Mouse (Mus musculus): ENCODE data around the gene Hist3h2ba. TPM values are rescaled to one million over a fixed set of nuclear protein-coding genes. Genes with fewer than 3 reads are reported as not detected.

The Hist3h2ba gene
- total and polyA plus RNA-seq, 3 experiments, result not detected

DNA sequence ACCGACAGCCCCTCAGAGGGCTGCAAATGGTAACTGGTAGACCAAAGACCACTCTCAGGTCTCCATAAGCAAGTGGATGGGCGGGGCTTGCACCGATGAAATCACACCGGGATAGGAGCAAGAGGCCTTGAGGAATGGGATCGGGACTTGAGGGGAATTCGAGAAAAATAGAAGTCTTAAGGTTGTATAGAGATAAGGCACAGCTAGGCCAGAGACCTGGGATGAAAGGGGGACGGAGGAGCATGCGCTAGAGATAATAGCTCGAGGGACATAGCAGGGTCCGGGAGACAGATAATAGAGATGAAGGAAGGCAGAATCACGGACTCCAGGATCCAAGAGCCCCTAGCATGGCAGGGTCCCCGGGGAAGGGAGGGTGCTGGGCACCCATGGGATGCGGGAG, 10.8 kb upstream of the Hist3h2ba start:
- Histone ChIP-seq H3K4me3 (replicated peaks in 1 of 3; ENCODE audit: low read depth in 2 of 3, low read length in 2 of 3, poor library complexity in 1 of 3) (peak overlapping the region; percentile 85 to 96 (median 89)), H3K9me3 (replicated peaks; ENCODE audit: low read length) (peaks cover 6% of the 10 kb centered on the region), H3K27me3 (replicated peaks) (peaks cover 12% of the 10 kb centered on the region), H3K27ac (ENCODE audit: insufficient read depth, low read depth) (no peak overlapping the region), H3K4me1 (ENCODE audit: control insufficient read depth in 1 of 2, insufficient read depth in 2 of 2) (peaks cover 11 to 30% of the 10 kb centered on the region in 2 experiments), H3K36me3 (replicated peaks in 1 of 2; ENCODE audit: control insufficient read depth in 1 of 2, insufficient read depth in 1 of 2, low read length in 1 of 2) (peaks cover 32 to 41% of the 10 kb centered on the region in 2 experiments), H3K4me2 (ENCODE audit: insufficient read depth, low read depth, poor library complexity, severe bottlenecking) (peak overlapping the region; percentile 61), H3K9ac (ENCODE audit: insufficient read depth, low read depth) (peak overlapping the region; percentile 90), H3K79me2 (replicated peaks; ENCODE audit: control insufficient read depth, extremely low read depth, insufficient read depth, poor library complexity, severe bottlenecking) (peaks cover 9% of the 10 kb centered on the region)
- 0 out of 2 replicates have a peak, but pooled peaks have one; percentile 30 for TF ChIP-seq TCF12 (IDR thresholded peaks at IDR 0.05; ENCODE audit: low read depth, low read length)
- no peak for TF ChIP-seq CHD1 (IDR thresholded peaks at IDR 0.05; ENCODE audit: low read depth, low read length)
- TF ChIP-seq POLR2AphosphoS2 (IDR thresholded peaks at IDR 0.05; ENCODE audit: low read depth, low read length), result no peak
- no peak for TF ChIP-seq ELF1 (IDR thresholded peaks at IDR 0.05; ENCODE audit: low read depth, low read length)
- no peak for TF ChIP-seq NELFE (IDR thresholded peaks at IDR 0.05; ENCODE audit: low read depth, low read length)
- TF ChIP-seq ZKSCAN1 (IDR thresholded peaks at IDR 0.05; ENCODE audit: borderline replicate concordance, low read depth, low read length), result no peak
- TF ChIP-seq RCOR1 (conservative IDR thresholded peaks at IDR 0.05; ENCODE audit: low read depth, low read length), result no peak
- TF ChIP-seq NRF1 (IDR thresholded peaks at IDR 0.05; ENCODE audit: low read depth, low read length), result peak; percentile 61
- no peak for TF ChIP-seq ZNF384 (IDR thresholded peaks at IDR 0.05; ENCODE audit: low read depth, low read length)
- no peak for TF ChIP-seq CHD2 (IDR thresholded peaks at IDR 0.05; ENCODE audit: low read length)
- TF ChIP-seq BHLHE40 (IDR thresholded peaks at IDR 0.05; ENCODE audit: low read depth, low read length), result no peak
- TF ChIP-seq POLR2A (IDR thresholded peaks at IDR 0.05; ENCODE audit: low read depth, low read length), result no peak
- in situ Hi-C loops (cut with MboI; ENCODE audit: low pct_ligation_motif_present, low pct_unique_long_range_greater_than_20kb, low sequenced_read_pairs) (no loop called here), dilution Hi-C loops (cut with MboI; ENCODE audit: extremely low pct_ligation_motif_present, extremely low pct_unique_long_range_greater_than_20kb, low sequenced_read_pairs) (no loop called here)
- DNase-seq (ENCODE audit: extremely low read depth), result no peak

DNA sequence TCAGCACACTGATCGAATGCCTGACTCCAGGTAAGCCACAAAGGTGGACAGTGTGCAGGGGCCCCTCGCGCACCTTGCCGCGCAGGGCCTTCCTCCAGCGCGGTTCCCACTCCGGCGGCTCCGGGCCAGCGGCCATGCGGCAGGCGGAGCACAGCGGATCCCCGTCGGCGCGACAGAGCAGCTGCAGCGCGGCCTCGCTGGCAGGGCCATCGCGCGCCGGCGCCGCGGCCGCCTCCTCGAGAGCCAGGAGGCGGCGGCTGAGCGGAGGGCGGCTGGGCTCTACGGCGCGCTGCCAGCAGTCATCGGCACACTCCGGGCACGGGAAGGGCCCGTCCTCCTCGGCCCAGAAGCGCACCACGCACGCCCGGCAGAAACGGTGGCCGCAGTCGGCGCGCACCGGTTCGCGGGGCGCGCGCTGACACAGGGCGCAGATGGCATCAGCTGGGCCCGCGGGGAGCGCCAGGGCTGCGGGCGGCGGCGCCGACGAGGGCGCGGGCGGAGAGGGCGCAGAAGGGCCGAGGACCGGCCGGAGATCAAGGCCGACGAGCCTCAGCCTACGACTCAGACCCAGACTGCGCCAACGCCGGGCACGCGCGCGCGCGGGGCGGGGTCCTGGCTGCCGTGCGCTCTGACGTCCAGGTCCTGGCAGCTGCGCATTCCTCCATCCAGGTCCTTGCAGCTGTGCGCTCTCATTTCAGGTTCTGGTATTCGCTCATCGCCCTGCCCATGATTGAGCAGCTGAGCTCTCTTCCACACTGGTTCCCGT, 10.2 kb upstream of the Hist3h2ba start, which contains the start of gene Rnf187:
Gene Rnf187 (minus strand): TSS at position 595 of the 766 bp plus-strand sequence.
- peaks cover 11 to 30% of the 10 kb centered on the region in 2 experiments for H3K4me1 ChIP-seq (ENCODE audit: control insufficient read depth in 1 of 2, insufficient read depth in 2 of 2)
- dilution Hi-C loops (cut with MboI; ENCODE audit: extremely low pct_ligation_motif_present, extremely low pct_unique_long_range_greater_than_20kb, low sequenced_read_pairs), result no loop called here
- H3K9me3 ChIP-seq (replicated peaks; ENCODE audit: low read length), result peaks cover 6% of the 10 kb centered on the region
- H3K36me3 ChIP-seq (replicated peaks in 1 of 2; ENCODE audit: control insufficient read depth in 1 of 2, insufficient read depth in 1 of 2, low read length in 1 of 2), result peaks cover 26 to 35% of the 10 kb centered on the region in 2 experiments
- peaks cover 17% of the 10 kb centered on the region for H3K27me3 ChIP-seq (replicated peaks)
- peak; percentile 93 for DNase-seq (ENCODE audit: extremely low read depth)
- peak within 1 kb of the TSS; percentile 90 for H3K9ac ChIP-seq (ENCODE audit: insufficient read depth, low read depth)
- H3K27ac ChIP-seq (ENCODE audit: insufficient read depth, low read depth), result peak within 1 kb of the TSS; percentile 29
- in situ Hi-C loops (cut with MboI; ENCODE audit: low pct_ligation_motif_present, low pct_unique_long_range_greater_than_20kb, low sequenced_read_pairs), result no loop called here
- H3K79me2 ChIP-seq (replicated peaks; ENCODE audit: control insufficient read depth, extremely low read depth, insufficient read depth, poor library complexity, severe bottlenecking), result peaks cover 9% of the 10 kb centered on the region
- H3K4me2 ChIP-seq (ENCODE audit: insufficient read depth, low read depth, poor library complexity, severe bottlenecking), result peak within 1 kb of the TSS; percentile 61
- H3K4me3 ChIP-seq (replicated peaks in 1 of 3; ENCODE audit: low read depth in 2 of 3, low read length in 2 of 3, poor library complexity in 1 of 3), result peak within 1 kb of the TSS; percentile 85 to 96 (median 89)
- no peak for TF ChIP-seq SMC3 (IDR thresholded peaks at IDR 0.05; ENCODE audit: low read depth, low read length)
- TF ChIP-seq MYC (IDR thresholded peaks at IDR 0.05; ENCODE audit: low read depth, low read length), result no peak
- peak; percentile 91 for TF ChIP-seq TCF12 (IDR thresholded peaks at IDR 0.05; ENCODE audit: low read depth, low read length)
- peak; percentile 34; the same call in 1 of the 2 replicates for TF ChIP-seq UBTF (IDR thresholded peaks at IDR 0.05; ENCODE audit: low read depth, low read length)
- peak; percentile 84 for TF ChIP-seq MXI1 (IDR thresholded peaks at IDR 0.05; ENCODE audit: low read depth, low read length)
- no peak for TF ChIP-seq MAFK (IDR thresholded peaks at IDR 0.05; ENCODE audit: insufficient replicate concordance, low read length)
- no peak for TF ChIP-seq USF1 (IDR thresholded peaks at IDR 0.05; ENCODE audit: low read depth, low read length)
- no peak for TF ChIP-seq CHD1 (IDR thresholded peaks at IDR 0.05; ENCODE audit: low read depth, low read length)
- TF ChIP-seq JUND (conservative IDR thresholded peaks at IDR 0.05; ENCODE audit: low read depth, low read length), result no peak
- TF ChIP-seq POLR2AphosphoS2 (IDR thresholded peaks at IDR 0.05; ENCODE audit: low read depth, low read length), result no peak
- TF ChIP-seq BHLHE40 (IDR thresholded peaks at IDR 0.05; ENCODE audit: low read depth, low read length), result peak; percentile 60
- no peak for TF ChIP-seq E2F4 (IDR thresholded peaks at IDR 0.05; ENCODE audit: insufficient replicate concordance, low read depth, low read length)
- no peak for TF ChIP-seq CTCF (conservative IDR thresholded peaks at IDR 0.05 in 1 of 2, IDR thresholded peaks at IDR 0.05 in 1 of 2; ENCODE audit: low read depth in 2 of 2, low read length in 2 of 2)
- peak; percentile 92 for TF ChIP-seq NELFE (IDR thresholded peaks at IDR 0.05; ENCODE audit: low read depth, low read length)
- peak; percentile 48 for TF ChIP-seq IRF4 (IDR thresholded peaks at IDR 0.05; ENCODE audit: low read depth, low read length)
- TF ChIP-seq NRF1 (IDR thresholded peaks at IDR 0.05; ENCODE audit: low read depth, low read length), result peak; percentile 81
- no peak for TF ChIP-seq ETS1 (conservative IDR thresholded peaks at IDR 0.05; ENCODE audit: low read depth, low read length)
- peak; percentile 49; the same call in 1 of the 2 replicates for TF ChIP-seq MEF2A (IDR thresholded peaks at IDR 0.05; ENCODE audit: borderline replicate concordance, low read depth, low read length)
- TF ChIP-seq CHD2 (IDR thresholded peaks at IDR 0.05; ENCODE audit: low read length), result no peak
- no peak for TF ChIP-seq PAX5 (IDR thresholded peaks at IDR 0.05; ENCODE audit: low read length)
- no peak for TF ChIP-seq ZKSCAN1 (IDR thresholded peaks at IDR 0.05; ENCODE audit: borderline replicate concordance, low read depth, low read length)
- peak; percentile 75 for TF ChIP-seq SIN3A (IDR thresholded peaks at IDR 0.05; ENCODE audit: low read length)
- TF ChIP-seq ELF1 (IDR thresholded peaks at IDR 0.05; ENCODE audit: low read depth, low read length), result 0 out of 2 replicates have a peak, but pooled peaks have one; percentile 40
- TF ChIP-seq HCFC1 (IDR thresholded peaks at IDR 0.05; ENCODE audit: low read depth, low read length), result peak; percentile 77
- TF ChIP-seq RAD21 (IDR thresholded peaks at IDR 0.05; ENCODE audit: low read depth, low read length), result no peak
- no peak for TF ChIP-seq EP300 (IDR thresholded peaks at IDR 0.05; ENCODE audit: low read length)
- peak; percentile 82 for TF ChIP-seq TBP (conservative IDR thresholded peaks at IDR 0.05; ENCODE audit: low read depth, low read length)

Measured in CH12.LX (cell line).